Mouse (Mus musculus) liver, postnatal 0 days (tissue): ENCODE results near the gene Fam126a.

Experiments
- CTCF ChIP-seq: sonication (generic); IDR thresholded peaks from 2 replicates; pipeline ENCODE4 v1.5.1; 2016; ENCODE audit warnings: antibody characterized with exemption, low read depth
- EP300 ChIP-seq: IDR thresholded peaks from 2 replicates; pipeline ENCODE4 v1.6.1; 2016; ENCODE audit warnings: antibody characterized with exemption, low read depth, mild to moderate bottlenecking

DNA sequence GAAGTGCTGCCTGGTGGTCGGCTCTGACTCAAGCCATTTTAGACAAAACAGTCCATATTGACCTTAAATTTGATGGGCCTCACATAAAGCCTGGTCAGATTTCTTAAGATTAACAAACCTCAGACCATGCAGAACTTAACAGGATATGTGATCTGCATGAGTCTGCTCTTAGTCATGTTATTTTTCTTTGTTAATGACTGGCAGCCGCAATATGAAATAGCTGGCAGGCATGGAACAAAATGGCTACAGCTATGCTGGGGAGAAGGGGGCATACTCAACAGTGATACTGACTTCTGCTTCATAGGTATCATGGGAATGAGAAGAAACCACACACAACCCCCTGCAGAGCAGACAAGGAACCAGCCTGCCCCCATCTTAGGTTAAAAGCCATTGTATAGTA, 26.4 kb upstream of the Fam126a start:
- TF ChIP-seq CTCF (no peak), EP300 (no peak)
